In genomic region chr9:34997880-34998865, GRCm38 (mm10) we compare ENCODE assay signal across 14 mouse cellular contexts.
DNase-seq lines count a peak whose midpoint lies in the region; ATAC-seq and TF ChIP-seq lines count a peak whose summit lies in the region.
"Had no signal": no experiment of that assay in that cellular context is flagged by ENCODE, and none has a peak within 500 bp of the region (broad histone marks: within the 10 kb centered on the region; RNA-seq: fewer than 3 reads in every experiment).

No protein-coding gene starts in this region.

- no peaks in the 10 kb centered on the region for H3K36me3 ChIP-seq in heart, embryonic 12.5 days
- H3K36me3 ChIP-seq in limb, embryonic 10.5 days = no peaks in the 10 kb centered on the region
- no peaks in the 10 kb centered on the region for H3K36me3 ChIP-seq in midbrain, embryonic 14.5 days (ENCODE audit: control insufficient read depth, insufficient read depth, low read length)
- H3K36me3 ChIP-seq: kidney, embryonic 15.5 days had no signal

- WGBS in heart, embryonic 12.5 days = 35% methylated on average over 9 of the region's 9 CpGs
- 22% methylated on average over 9 of the region's 9 CpGs for WGBS in limb, embryonic 10.5 days
- WGBS in midbrain, embryonic 14.5 days = 57% methylated on average over 9 of the region's 9 CpGs

- H3K4me3 ChIP-seq in heart, embryonic 12.5 days = no peak overlapping the region
- H3K4me3 ChIP-seq in limb, embryonic 10.5 days = no peak overlapping the region
- H3K4me3 ChIP-seq in midbrain, embryonic 14.5 days (replicated peaks; ENCODE audit: low read depth, low read length) = no peak overlapping the region
- H3K4me3 ChIP-seq: kidney, embryonic 15.5 days had no signal

- H3K27ac ChIP-seq in heart, embryonic 12.5 days (ENCODE audit: poor library complexity, severe bottlenecking) = peak overlapping the region; percentile 37; the same call in 1 of the 2 replicates
- 0 out of 2 replicates have a peak overlapping the region, but pooled peaks have one; percentile 42 for H3K27ac ChIP-seq in limb, embryonic 10.5 days
- H3K27ac ChIP-seq in midbrain, embryonic 14.5 days (replicated peaks; ENCODE audit: low read depth, low read length) = no peak overlapping the region

- intact Hi-C loops in heart, postnatal 14 days (cut with DNase I) = no loop called here

- no peaks in the 10 kb centered on the region for H3K9me3 ChIP-seq in heart, embryonic 12.5 days (replicated peaks)
- no peaks in the 10 kb centered on the region for H3K9me3 ChIP-seq in limb, embryonic 10.5 days (replicated peaks)
- no peaks in the 10 kb centered on the region for H3K9me3 ChIP-seq in midbrain, embryonic 14.5 days (ENCODE audit: control insufficient read depth, low read length)
- H3K9me3 ChIP-seq: kidney, embryonic 15.5 days had no signal

- TF ChIP-seq CTCF in brain, embryonic 14.5 days (IDR thresholded peaks at IDR 0.05; ENCODE audit: borderline replicate concordance, extremely low read depth, insufficient read depth, insufficient read length) = no peak

- TF ChIP-seq POLR2A in brain, embryonic 14.5 days (IDR thresholded peaks at IDR 0.05; ENCODE audit: borderline replicate concordance, extremely low read depth, insufficient read depth, insufficient read length, poor library complexity, severe bottlenecking) = no peak

- H3K4me2 ChIP-seq in heart, embryonic 12.5 days = no peak overlapping the region
- H3K4me2 ChIP-seq in midbrain, embryonic 14.5 days (ENCODE audit: low read length) = no peak overlapping the region
- H3K4me2 ChIP-seq: kidney, embryonic 15.5 days had no signal

- no peak overlapping the region for H3K9ac ChIP-seq in heart, embryonic 12.5 days
- H3K9ac ChIP-seq in midbrain, embryonic 14.5 days (replicated peaks; ENCODE audit: low read length) = no peak overlapping the region
- H3K9ac ChIP-seq: kidney, embryonic 15.5 days had no signal

- H3K27me3 ChIP-seq in heart, embryonic 12.5 days (replicated peaks) = no peaks in the 10 kb centered on the region
- H3K27me3 ChIP-seq in limb, embryonic 10.5 days (ENCODE audit: low read depth, poor library complexity, severe bottlenecking) = peaks cover 4% of the 10 kb centered on the region; the same call in 1 of the 2 replicates
- no peaks in the 10 kb centered on the region for H3K27me3 ChIP-seq in midbrain, embryonic 14.5 days (ENCODE audit: control insufficient read depth, insufficient read depth, low read length)
- H3K27me3 ChIP-seq: kidney, embryonic 15.5 days had no signal

- peak; percentile 23 to 39 for DNase-seq in heart, adult 18-20 months
- no peak for DNase-seq in heart, postnatal 14 days
- peak; percentile 67 for DNase-seq in brain, embryonic 14.5 days (ENCODE audit: low read depth)
- DNase-seq in limb, embryonic 10.5 days (ENCODE audit: low spot score) = no peak
- no peak for DNase-seq in lung, postnatal 36 days
- no peak for DNase-seq in midbrain, embryonic 14.5 days
- DNase-seq: cerebellum, adult 11-12 months; layer of hippocampus, adult 9-11 months; left cerebral cortex, postnatal 4 days; lung, adult 18-20 months; thymus, adult 2 months had no signal

- ATAC-seq in heart, embryonic 12.5 days (ENCODE audit: insufficient number of reproducible peaks, low FRiP score) = no peak
- no peak for ATAC-seq in midbrain, embryonic 14.5 days (ENCODE audit: low FRiP score, low TSS enrichment)
- ATAC-seq: activated CD4-positive, CD25-positive, alpha-beta regulatory T cell, adult 4 months had no signal

- peaks cover 34% of the 10 kb centered on the region for H3K4me1 ChIP-seq in heart, embryonic 12.5 days (replicated peaks)
- H3K4me1 ChIP-seq in limb, embryonic 10.5 days = peaks cover 15% of the 10 kb centered on the region
- H3K4me1 ChIP-seq in midbrain, embryonic 14.5 days (ENCODE audit: control insufficient read depth, insufficient read depth, low read length) = peaks cover 10% of the 10 kb centered on the region

Comparison
In these comparisons a context has a peak if more than half of its experiments do, and no peak if none do; other contexts are left out.
1. DNase-seq: peak in heart, adult 18-20 months (2 of 2) and brain, embryonic 14.5 days (single experiment); none in heart, postnatal 14 days (0 of 2), limb, embryonic 10.5 days (single experiment), lung, postnatal 36 days (single experiment) and midbrain, embryonic 14.5 days (single experiment).